Mouse (Mus musculus): ENCODE results near the gene Gm20388.

GRCm38 (mm10) chr8:121136856-121137255 is 1226.2 kb downstream of the Gm20388 start:
- TF ChIP-seq CTCF (IDR thresholded peaks at IDR 0.05; ENCODE audit: borderline replicate concordance, insufficient read depth, low read depth, low read length) (no peak), POLR2A (IDR thresholded peaks at IDR 0.05; ENCODE audit: borderline replicate concordance, insufficient read depth, low read length) (no peak)
